Mouse (Mus musculus): ENCODE data around the gene Sgms1.
A peak's percentile ranks its signal among the peaks of the same experiment; 100 is the strongest.

The Sgms1 gene

DNA sequence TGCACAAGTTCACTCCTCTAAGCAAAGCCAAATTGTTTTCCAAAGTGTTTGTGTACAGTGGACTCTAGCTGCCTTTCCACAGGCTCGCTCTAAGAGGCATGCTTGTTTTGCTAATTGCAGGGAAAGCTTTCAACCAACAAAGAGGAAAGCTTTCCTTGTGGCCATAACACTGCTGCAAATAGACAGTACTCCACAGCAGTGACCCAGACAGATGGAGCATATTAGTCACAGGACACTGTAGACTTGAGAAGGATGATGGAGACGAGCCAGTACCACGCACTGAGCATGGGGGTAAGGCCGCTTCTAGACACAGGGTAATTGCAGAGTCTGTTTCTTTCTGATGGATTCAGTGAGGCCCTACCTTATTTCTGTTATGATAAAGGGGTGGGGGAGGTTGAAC lies 33.3 kb downstream of the Sgms1 start:
- no peak for DNase-seq (ENCODE audit: low spot score)

- DNase-seq (ENCODE audit: low spot score): no peak
Measured at GRCm38 (mm10) chr19:32353447-32353846, 36.1 kb downstream of the Sgms1 start.

DNA sequence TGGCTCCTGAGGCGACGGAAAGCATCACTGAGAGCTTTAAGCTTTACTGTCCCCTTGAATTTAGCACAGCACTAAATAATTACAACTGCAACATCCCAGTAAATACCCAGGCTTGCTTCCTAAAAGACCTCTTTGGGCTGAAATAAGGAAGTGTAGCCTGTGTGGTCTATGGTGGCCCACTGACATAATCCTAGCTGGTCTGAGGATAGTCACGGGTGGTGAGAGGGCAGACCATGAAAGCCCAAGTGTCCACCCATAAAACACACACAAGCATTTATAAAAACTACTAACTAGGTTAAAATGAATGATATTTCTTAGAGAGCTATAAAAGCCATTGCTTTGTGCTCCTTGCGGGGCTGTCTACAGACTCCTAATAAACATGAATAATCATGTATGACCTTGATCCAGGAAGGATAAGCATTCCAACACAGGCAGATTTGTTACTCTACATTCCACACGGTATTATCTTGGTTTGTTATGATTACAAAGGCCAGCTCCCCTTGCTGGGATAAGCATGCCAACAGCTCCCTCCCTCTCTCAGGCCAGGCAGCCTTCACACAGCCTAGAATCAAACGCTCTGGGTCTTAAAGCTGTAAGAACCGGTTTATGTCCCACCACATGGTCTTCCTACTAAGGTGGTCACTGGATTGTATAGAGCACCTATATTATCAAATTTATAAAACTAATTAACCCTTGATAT lies 40.4 kb downstream of the Sgms1 start:
- peak; percentile 26 for DNase-seq (ENCODE audit: low spot score)

DNA sequence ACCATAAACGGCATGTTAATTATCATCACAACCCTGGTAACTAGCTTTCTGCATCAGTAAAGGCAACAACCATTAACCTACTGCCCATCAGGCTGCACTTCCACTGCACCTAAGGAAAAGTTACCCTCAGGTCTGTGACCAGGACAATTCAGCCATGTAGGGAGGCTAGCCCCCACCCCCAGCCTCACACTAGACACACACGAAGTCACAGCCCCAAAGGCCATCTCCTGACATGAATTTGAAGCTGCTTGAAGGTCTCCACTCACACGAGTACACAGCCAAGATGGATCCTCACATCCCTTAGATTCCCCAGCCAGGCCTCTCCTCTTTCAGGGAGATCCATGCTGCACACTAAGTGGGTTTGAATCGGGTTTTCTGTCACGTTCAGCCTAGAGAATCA lies 42.0 kb downstream of the Sgms1 start:
- DNase-seq (ENCODE audit: low spot score): no peak

DNA sequence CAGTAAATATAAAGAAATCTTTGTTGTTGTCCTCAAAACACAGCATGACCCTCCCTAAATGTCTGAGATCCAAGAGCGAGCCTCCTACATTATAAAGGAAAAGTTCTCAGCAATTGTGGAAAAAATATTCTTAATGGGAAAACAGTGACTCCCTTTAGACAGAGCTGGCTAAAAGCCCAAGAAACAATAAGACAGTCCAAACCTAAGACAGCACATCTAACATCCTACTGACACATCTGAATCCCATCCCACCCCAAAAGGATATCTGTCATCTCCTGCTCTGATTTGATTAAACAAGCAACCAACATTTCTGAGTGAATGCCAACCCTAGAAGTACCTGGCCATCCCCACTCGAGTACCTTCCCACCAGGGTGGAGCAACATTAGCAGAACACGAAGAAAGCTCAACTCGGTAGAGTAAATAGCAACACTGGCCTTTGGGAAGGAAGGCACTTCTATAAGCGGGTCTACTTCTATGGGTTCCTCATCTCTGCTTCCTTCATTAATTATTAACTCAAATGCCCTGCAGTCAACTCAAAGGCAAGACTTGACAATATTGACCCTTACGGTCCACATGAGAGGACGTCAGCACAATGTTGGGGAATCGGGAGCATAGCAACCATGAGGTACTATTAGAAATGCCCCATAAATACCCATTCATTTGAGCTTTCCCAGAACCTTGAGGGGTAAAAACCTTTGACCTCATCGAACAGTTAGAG lies 42.7 kb downstream of the Sgms1 start:
- DNase-seq (ENCODE audit: low spot score): no peak

- DNase-seq (ENCODE audit: low spot score): peak; percentile 65
Measured at GRCm38 (mm10) chr19:32346176-32346575, 43.3 kb downstream of the Sgms1 start.

DNA sequence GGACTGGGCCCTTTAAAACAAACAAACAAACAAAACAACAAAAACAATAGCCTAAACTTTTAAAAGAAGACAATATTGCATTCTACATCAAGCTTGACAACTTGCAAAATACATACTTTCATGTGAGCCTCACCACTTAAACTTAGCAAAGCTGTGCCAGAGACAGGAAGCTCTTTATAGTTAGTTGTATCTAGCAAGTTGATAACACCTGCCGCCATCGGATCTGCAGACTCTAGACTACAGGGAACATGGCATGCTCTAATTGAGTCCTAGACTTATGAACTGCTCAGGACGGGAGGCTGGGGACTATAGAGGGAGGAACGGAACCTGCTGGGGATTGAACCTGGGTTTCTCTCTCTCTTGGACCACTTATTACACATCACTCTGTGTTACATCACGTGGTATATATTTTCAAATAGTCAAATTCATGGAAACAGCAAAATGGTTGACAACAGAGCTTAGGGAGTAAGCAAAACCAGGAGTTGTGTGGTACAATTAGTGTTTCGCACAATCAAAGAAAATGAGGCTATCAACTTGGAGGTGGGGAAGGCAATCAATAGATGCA lies 44.3 kb downstream of the Sgms1 start:
- no peak for DNase-seq (ENCODE audit: low spot score)

DNA sequence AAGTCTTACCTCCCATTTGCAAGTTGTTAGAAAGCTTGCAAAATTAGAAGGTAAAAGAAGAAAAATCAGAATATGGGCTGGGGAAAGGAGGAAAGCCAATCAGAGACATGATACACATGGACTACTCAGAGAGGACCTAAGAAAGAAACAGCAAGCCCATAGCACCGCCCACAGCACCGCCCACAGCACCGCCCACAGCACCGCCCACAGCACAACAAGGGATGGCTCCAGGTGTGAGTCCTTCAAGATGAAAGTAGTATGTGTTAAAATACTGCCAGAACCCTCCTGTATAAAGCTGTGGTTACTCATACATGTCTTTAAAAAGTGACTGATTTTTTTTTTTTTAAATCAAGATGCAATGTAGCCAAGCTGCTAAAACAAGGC lies 44.8 kb downstream of the Sgms1 start:
- no peak for DNase-seq (ENCODE audit: low spot score)

DNA sequence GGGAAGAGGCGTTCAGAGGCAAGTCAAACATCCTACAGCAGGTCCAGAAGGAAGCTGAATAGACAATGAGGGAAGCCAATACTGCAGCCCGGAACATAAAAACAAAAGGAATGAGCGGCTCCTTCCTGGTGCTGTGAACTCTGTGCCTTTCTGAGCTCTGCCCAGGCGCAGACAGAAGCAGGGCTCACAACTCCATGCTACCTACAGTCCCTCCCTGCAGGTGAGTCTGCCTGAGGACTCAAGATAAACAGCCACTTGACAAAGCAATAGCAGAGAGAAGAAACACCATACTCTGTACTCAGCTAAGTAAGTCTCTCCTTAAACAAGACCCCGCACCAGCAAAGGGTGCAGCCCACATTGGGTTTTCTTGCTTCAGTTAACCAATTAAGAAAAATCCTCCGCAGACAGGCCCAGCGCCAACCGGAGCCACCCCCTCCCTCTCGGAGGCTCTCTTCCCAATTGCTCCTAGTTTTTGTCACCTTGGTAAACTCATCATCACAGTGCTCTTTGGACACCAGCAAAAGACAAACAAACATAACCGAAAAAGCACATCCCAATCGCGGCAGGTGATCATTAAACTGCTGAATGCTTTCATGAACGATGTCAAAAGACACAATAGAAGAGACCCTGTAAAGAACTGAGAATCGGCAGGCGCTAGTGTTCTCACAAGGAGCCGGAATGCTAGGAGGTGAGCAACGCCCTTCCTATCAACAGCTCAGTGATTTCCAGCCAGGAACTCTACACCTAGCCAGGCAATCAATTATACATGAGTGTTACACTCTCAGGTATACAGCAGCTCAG lies 45.4 kb downstream of the Sgms1 start:
- DNase-seq (ENCODE audit: low spot score): no peak

DNA sequence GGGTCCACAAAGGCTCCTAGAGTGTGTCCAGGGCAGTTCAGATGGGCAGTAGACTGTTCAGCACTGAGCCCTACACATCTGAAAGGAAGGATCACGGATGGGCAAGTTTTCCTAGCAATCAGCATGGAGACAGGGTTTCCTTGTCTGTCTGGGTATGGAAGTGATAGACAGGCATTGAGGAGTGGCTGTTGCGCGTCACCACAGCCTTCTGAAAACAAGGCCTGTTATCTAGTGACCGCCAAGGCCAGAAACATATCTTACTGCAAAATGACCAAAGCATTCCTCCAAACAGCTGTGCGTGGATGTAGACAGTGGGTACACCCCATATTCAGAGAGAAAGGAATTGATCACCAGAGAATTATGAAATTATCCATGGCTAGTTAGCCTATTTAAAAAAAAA lies 47.1 kb downstream of the Sgms1 start:
- DNase-seq (ENCODE audit: low spot score): no peak

- no peak for DNase-seq (ENCODE audit: low spot score)
Measured at GRCm38 (mm10) chr19:32341091-32341490, 48.4 kb downstream of the Sgms1 start.

GRCm38 (mm10) chr19:32340168-32340567 lies 49.3 kb downstream of the Sgms1 start:
- no peak for DNase-seq (ENCODE audit: low spot score)

GRCm38 (mm10) chr19:32337708-32338107 lies 51.8 kb downstream of the Sgms1 start:
- DNase-seq (ENCODE audit: low spot score): no peak

- no peak for DNase-seq (ENCODE audit: low spot score)
Measured at GRCm38 (mm10) chr19:32334751-32335150, 54.8 kb downstream of the Sgms1 start.

DNA sequence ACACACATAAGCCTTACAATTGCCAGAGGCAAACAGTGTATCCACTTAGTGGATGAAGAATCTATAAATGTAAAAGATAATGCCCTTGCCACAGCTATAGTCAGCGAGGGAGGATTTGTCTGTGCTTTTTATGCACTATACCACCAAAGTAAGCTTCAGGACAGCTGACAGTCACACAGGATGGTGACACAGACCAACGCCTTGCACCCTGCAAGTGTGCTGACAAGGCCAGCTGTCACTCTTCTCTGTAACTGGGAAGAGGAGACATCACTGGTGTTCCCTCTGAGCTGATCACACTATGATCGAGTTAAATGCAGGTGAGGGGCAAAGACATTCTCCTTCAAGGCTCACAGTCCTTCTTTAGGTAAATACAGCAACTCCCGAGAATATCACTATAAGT lies 56.0 kb downstream of the Sgms1 start:
- no peak for DNase-seq (ENCODE audit: low spot score)

DNA sequence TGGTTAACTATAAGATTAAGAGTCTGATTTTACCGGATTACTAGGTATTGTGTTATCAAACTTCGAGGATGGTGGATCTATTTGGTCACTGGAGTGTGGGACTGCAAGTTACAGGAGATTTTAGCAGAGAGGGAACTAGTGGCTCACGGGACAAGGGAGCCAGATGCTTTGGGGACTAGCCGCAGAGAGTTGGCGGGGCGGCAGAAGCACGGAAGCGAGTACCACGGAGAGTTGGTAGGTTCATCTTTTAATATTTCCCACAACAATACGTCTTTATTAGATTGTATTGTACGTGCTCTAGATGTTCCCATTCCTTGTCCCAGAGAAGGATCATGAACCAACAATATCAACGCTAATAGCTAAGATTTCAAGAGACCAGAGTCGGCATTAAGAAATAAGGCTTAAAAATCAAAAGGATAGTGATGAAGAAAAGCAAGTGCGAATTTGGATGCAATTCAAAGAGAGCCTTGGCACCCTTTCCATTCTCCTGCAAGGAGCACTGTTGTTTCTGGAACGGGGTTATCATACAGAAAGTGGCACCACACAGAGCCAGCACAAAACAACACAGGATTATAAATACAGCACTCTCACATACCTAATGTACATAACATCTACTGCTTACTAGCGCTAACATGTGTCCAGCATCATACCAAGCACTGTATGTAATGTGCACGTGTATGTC lies 56.6 kb downstream of the Sgms1 start:
- no peak for DNase-seq (ENCODE audit: low spot score)

- DNase-seq (ENCODE audit: low spot score): no peak
Measured at GRCm38 (mm10) chr19:32330231-32330630, 59.3 kb downstream of the Sgms1 start.

DNA sequence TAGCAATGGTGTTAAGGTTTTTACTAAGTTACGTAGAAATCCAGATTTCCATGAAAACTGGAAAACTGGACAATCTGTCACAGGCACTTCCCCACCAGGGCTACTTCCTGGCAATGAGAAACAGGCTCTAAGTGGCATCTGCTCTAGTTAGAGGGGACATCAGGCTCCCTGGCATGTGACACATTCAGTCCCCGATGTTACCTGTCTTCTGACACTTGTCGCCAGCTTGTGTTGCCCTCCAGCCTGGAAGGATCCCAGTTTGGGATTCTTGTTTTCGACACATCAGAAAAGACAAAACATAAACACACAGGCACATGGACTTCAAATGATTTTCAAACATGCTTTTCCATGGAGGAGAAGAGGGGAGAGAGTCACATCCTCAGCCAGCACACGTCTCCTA lies 60.0 kb downstream of the Sgms1 start:
- DNase-seq (ENCODE audit: low spot score): no peak

DNA sequence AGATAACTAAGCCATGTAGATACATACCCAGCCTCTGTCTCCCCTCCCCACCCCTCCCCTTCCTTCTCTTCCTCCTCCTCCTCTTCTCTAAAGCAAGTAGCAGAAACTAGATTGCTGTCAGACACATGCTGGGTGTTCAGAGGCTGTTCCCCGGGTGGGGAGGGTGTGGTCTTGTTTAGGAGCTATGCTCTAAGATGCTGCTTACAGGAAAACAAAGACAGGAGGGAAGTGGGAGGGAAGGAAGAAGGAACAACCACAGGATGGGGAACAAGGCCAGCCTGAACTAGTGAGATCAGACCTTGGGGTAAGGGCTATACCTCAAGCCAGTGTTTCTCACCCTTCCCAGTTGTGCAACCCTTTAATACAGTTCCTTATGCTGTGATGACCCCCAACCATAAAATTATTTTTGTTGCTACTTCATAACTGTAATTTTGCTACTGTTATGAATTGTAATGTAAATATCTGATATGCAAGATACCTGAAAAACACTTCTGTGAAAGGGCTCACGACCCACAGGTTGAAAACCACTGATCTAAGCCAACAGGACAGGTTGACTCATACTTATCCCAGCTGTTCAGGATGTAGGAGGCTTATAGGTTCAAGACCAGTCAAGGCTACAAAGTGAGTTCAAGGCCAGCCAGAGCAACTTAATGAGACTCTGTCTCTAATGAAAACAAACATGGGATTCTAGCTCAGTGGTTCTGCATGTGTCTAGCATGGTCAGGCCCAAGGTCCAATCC lies 61.3 kb downstream of the Sgms1 start:
- no peak for DNase-seq (ENCODE audit: low spot score)

- no peak for DNase-seq (ENCODE audit: low spot score)
Measured at GRCm38 (mm10) chr19:32326621-32327021, 62.9 kb downstream of the Sgms1 start.

DNA sequence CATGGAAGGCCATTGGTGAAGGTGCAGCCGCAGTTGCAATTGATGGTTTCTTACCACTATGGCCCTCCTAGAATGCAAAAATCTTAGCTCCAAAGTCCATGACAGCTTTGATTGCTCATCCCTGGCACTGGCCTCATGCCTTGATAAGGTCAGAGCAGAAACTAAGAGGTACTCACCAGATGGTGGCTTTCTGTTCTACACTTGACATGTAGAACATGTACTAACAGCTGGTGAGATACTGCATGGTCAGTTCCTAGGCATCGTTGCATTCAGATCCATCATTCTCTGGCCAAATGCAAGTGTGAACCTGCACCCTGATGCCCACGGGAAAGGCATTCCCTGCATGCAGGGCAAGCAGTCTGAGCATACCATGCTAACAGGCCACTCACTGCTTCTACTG lies 63.4 kb downstream of the Sgms1 start:
- no peak for DNase-seq (ENCODE audit: low spot score)

Measured in urinary bladder, postnatal 14 days (tissue).